Mouse (Mus musculus): Measurements from ENCODE around the gene Hdac9.

- no peak for TF ChIP-seq CTCF (IDR thresholded peaks at IDR 0.05; ENCODE audit: control insufficient read depth, insufficient read depth, insufficient read length)
- no peak for TF ChIP-seq FOSL1 (IDR thresholded peaks at IDR 0.05; ENCODE audit: insufficient read depth, low read length, poor library complexity, severe bottlenecking)
- no peak for TF ChIP-seq CEBPB (IDR thresholded peaks at IDR 0.05; ENCODE audit: low read depth)
- no peak for TF ChIP-seq MAX (IDR thresholded peaks at IDR 0.05)
- no peak for TF ChIP-seq USF1 (IDR thresholded peaks at IDR 0.05; ENCODE audit: low read depth)
- no peak for TF ChIP-seq MYOD1 (IDR thresholded peaks at IDR 0.05; ENCODE audit: control insufficient read depth, insufficient read length, low read depth)
Observed at GRCm38 (mm10) chr12:34489629-34490028, 427.3 kb downstream of the Hdac9 start.

All from C2C12 (cell line).